10 mouse cellular contexts compared by ENCODE assay signal in genomic region chr13:53553876-53554577, GRCm38 (mm10).
DNase-seq lines count a peak whose midpoint lies in the region; ATAC-seq and TF ChIP-seq lines count a peak whose summit lies in the region.
"Had no signal": no experiment of that assay in that cellular context is flagged by ENCODE, and none has a peak within 500 bp of the region (broad histone marks: within the 10 kb centered on the region; RNA-seq: fewer than 3 reads in every experiment).

No protein-coding gene starts in this region.

- peaks cover 5% of the 10 kb centered on the region for H3K27me3 ChIP-seq in embryonic facial prominence, embryonic 14.5 days (replicated peaks; ENCODE audit: control insufficient read depth, insufficient read depth, low read length)
- peaks cover 19% of the 10 kb centered on the region for H3K27me3 ChIP-seq in hindbrain, embryonic 14.5 days (ENCODE audit: control insufficient read depth, insufficient read depth, low read length)

- no peaks in the 10 kb centered on the region; the same call in 1 of the 2 replicates for H3K4me1 ChIP-seq in embryonic facial prominence, embryonic 14.5 days (ENCODE audit: control insufficient read depth, insufficient read depth, low read length)
- H3K4me1 ChIP-seq in hindbrain, embryonic 14.5 days (replicated peaks; ENCODE audit: control insufficient read depth, insufficient read depth, low read length), result peaks cover 11% of the 10 kb centered on the region

- H3K9ac ChIP-seq in embryonic facial prominence, embryonic 14.5 days (ENCODE audit: low read depth, low read length), result 0 out of 2 replicates have a peak overlapping the region, but pooled peaks have one; percentile 30
- H3K9ac ChIP-seq in hindbrain, embryonic 14.5 days, result peak overlapping the region; percentile 31; the same call in 1 of the 2 replicates

- H3K27ac ChIP-seq in embryonic facial prominence, embryonic 14.5 days (replicated peaks; ENCODE audit: low read depth, low read length), result no peak overlapping the region
- no peak overlapping the region for H3K27ac ChIP-seq in hindbrain, embryonic 14.5 days
- no peak overlapping the region for H3K27ac ChIP-seq in layer of hippocampus, adult 2 months

- peak; percentile 8 for DNase-seq in R1 (ENCODE audit: low read depth, low spot score)
- DNase-seq in embryonic facial prominence, embryonic 14.5 days (ENCODE audit: low spot score), result peak; percentile 79
- peak; percentile 32 for DNase-seq in hindbrain, embryonic 14.5 days (ENCODE audit: low spot score)
- peak; percentile 41 for DNase-seq in neural tube, embryonic 10.5 days (ENCODE audit: extremely low spot score, low spot score)
- DNase-seq in T-cell, adult 2 months (ENCODE audit: low spot score), result no peak
- DNase-seq in urinary bladder, postnatal 25 days (ENCODE audit: low spot score), result no peak
- DNase-seq in lung, adult 18-20 months, result no peak
- no peak for DNase-seq in layer of hippocampus, adult 2 months (ENCODE audit: low spot score in 2 of 2)
- DNase-seq: lung, adult 2 months; right cerebral cortex, adult 18-20 months had no signal

- H3K9me3 ChIP-seq in embryonic facial prominence, embryonic 14.5 days (ENCODE audit: control insufficient read depth, low read length), result no peaks in the 10 kb centered on the region
- no peaks in the 10 kb centered on the region for H3K9me3 ChIP-seq in hindbrain, embryonic 14.5 days (ENCODE audit: control insufficient read depth, low read length)

- H3K36me3 ChIP-seq in embryonic facial prominence, embryonic 14.5 days (ENCODE audit: control insufficient read depth, insufficient read depth, low read length), result no peaks in the 10 kb centered on the region
- no peaks in the 10 kb centered on the region for H3K36me3 ChIP-seq in hindbrain, embryonic 14.5 days (replicated peaks; ENCODE audit: control insufficient read depth, insufficient read depth)

- TF ChIP-seq CTCF in layer of hippocampus, adult 2 months (conservative IDR thresholded peaks at IDR 0.05), result no peak

- 20% methylated on average over 18 of the region's 18 CpGs for WGBS in embryonic facial prominence, embryonic 14.5 days
- WGBS in hindbrain, embryonic 14.5 days, result 16% methylated on average over 18 of the region's 18 CpGs

- ATAC-seq in embryonic facial prominence, embryonic 14.5 days (ENCODE audit: low read depth), result peak; percentile 88
- 0 out of 2 replicates have a peak, but pooled peaks have one; percentile 31 for ATAC-seq in hindbrain, embryonic 14.5 days (ENCODE audit: low FRiP score)

- peak overlapping the region; percentile 21; the same call in 1 of the 2 replicates for H3K4me2 ChIP-seq in embryonic facial prominence, embryonic 14.5 days (ENCODE audit: low read depth, low read length)
- H3K4me2 ChIP-seq in hindbrain, embryonic 14.5 days (replicated peaks), result peak overlapping the region; percentile 30; the same call in 1 of the 2 replicates

- H3K4me3 ChIP-seq in embryonic facial prominence, embryonic 14.5 days (ENCODE audit: low read depth, low read length), result no peak overlapping the region
- H3K4me3 ChIP-seq in hindbrain, embryonic 14.5 days (replicated peaks; ENCODE audit: low read length), result no peak overlapping the region
- no peak overlapping the region for H3K4me3 ChIP-seq in layer of hippocampus, adult 2 months

Comparison
In these comparisons a context has a peak if more than half of its experiments do, and no peak if none do; other contexts are left out.
1. DNase-seq: peak in R1 (single experiment), embryonic facial prominence, embryonic 14.5 days (single experiment), hindbrain, embryonic 14.5 days (single experiment) and neural tube, embryonic 10.5 days (single experiment); none in T-cell, adult 2 months (single experiment), urinary bladder, postnatal 25 days (single experiment), lung, adult 18-20 months (0 of 2) and layer of hippocampus, adult 2 months (0 of 2).